Mouse (Mus musculus) liver, embryonic 13.5 days (tissue): ENCODE data around the gene Clcn6. TPM values are rescaled to one million over a fixed set of nuclear protein-coding genes. Genes with fewer than 3 reads are reported as not detected.
A peak's percentile ranks its signal among the peaks of the same experiment; 100 is the strongest.

Experiments
- ATAC-seq: fragments of 200-750 bp; cut with Nextera tagmentation; 2 replicates; pipeline ENCODE4 v1.8.0; 2017; ENCODE audit warnings: low read depth, mild to moderate bottlenecking, moderate number of reproducible peaks, moderate library complexity
- DNase-seq: peaks from one replicate; pipeline ENCODE4 v3.0.0; 2022
- H3K27ac ChIP-seq: fragments of 300-500 bp; sonication (generic); 2 replicates; pipeline ENCODE4 v1.5.1; 2015; ENCODE audit warnings: moderate library complexity, mild to moderate bottlenecking, inconsistent platforms
- H3K27me3 ChIP-seq: fragments of 300-500 bp; sonication (generic); 2 replicates; pipeline ENCODE4 v1.6.1; 2015; ENCODE audit warnings: mild to moderate bottlenecking, inconsistent platforms
- H3K36me3 ChIP-seq: fragments of 300-500 bp; sonication (generic); 2 replicates; pipeline ENCODE4 v1.6.1; 2015; ENCODE audit warnings: mild to moderate bottlenecking, inconsistent platforms
- H3K4me1 ChIP-seq: fragments of 300-500 bp; sonication (generic); replicated peaks from 2 replicates; pipeline ENCODE4 v1.6.1; 2015; ENCODE audit warnings: inconsistent platforms
- H3K4me2 ChIP-seq: fragments of 300-500 bp; sonication (generic); 2 replicates; pipeline ENCODE4 v1.6.1; 2015; ENCODE audit warnings: inconsistent platforms, mild to moderate bottlenecking, moderate library complexity
- H3K4me3 ChIP-seq: fragments of 300-500 bp; sonication (generic); replicated peaks from 2 replicates; pipeline ENCODE4 v1.5.1; 2015; ENCODE audit warnings: mild to moderate bottlenecking, inconsistent platforms
- H3K9ac ChIP-seq: fragments of 300-500 bp; sonication (generic); 2 replicates; pipeline ENCODE4 v1.6.1; 2015; ENCODE audit warnings: mild to moderate bottlenecking, inconsistent platforms
- H3K9me3 ChIP-seq: fragments of 300-500 bp; sonication (generic); replicated peaks from 2 replicates; pipeline ENCODE4 v1.6.1; 2016; ENCODE audit warnings: inconsistent platforms
- WGBS: fragments of 180-500 bp; shearing (Covaris S2); methylation state at CpG from one replicate; pipeline ENCODE4 v1.1.7; 2015; ENCODE audit not compliant: insufficient replicate concordance; 5-methylcytosine and 5-hydroxymethylcytosine counted together
- polyA plus RNA-seq: library from polyadenylated mRNA; unstranded; fragments of >200 nt; fragmentation: Nextera tagmentation; extraction: Ambion mirVana; gene quantifications from 2 replicates; pipeline ENCODE4 v1.2.1, GENCODE M21; 2015

Clcn6 gene
- polyA plus RNA-seq, 1 experiment from 2014 or later, result 1.5 TPM

- DNase-seq (no peak), ATAC-seq (no peak)
- H3K9me3 ChIP-seq, result no peaks in the 10 kb centered on the region
- H3K27me3 ChIP-seq, result no peaks in the 10 kb centered on the region
- WGBS, result 16% methylated on average over 9 of the region's 9 CpGs
- no peak overlapping the region for H3K4me2 ChIP-seq
- no peak overlapping the region for H3K4me3 ChIP-seq
- H3K27ac ChIP-seq, result no peak overlapping the region
- H3K9ac ChIP-seq, result no peak overlapping the region
- H3K4me1 ChIP-seq, result 0 out of 2 replicates have a peak, but pooled peaks cover 8% of the 10 kb centered on the region
- H3K36me3 ChIP-seq, result no peaks in the 10 kb centered on the region
These were observed 69.3 kb downstream of the Clcn6 start for GRCm38 (mm10) chr4:147969337-147969736.

GRCm38 (mm10) chr4:147968816-147969215 lies 69.8 kb downstream of the Clcn6 start:
- H3K4me2 ChIP-seq, result no peak overlapping the region
- 0 out of 2 replicates have a peak, but pooled peaks cover 8% of the 10 kb centered on the region for H3K4me1 ChIP-seq
- no peaks in the 10 kb centered on the region for H3K9me3 ChIP-seq
- H3K9ac ChIP-seq, result no peak overlapping the region
- DNase-seq (no peak), ATAC-seq (no peak)
- no peak overlapping the region for H3K4me3 ChIP-seq
- no peak overlapping the region for H3K27ac ChIP-seq
- no peaks in the 10 kb centered on the region for H3K27me3 ChIP-seq
- no peaks in the 10 kb centered on the region for H3K36me3 ChIP-seq
- 63% methylated on average over 2 of the region's 2 CpGs for WGBS

DNA sequence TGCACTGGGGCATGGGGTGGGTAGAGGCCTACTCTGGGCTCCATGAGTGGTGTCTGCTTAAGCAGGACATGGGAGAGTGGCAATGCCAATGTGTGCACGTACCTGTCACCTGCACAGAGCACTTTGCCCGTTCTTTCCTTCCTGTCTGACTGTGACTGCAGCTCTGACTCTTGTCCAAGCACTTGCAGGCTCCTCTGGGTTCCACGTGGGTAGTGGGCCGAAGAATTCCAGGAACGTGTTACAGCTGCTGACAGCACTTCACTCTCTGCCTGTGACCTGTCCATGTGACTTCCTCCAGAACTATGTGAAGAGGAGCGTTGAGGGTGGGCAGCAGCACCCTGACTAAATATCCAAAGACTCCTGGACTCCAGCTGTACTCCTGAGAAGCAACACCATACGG lies 72.9 kb downstream of the Clcn6 start:
- no peak for ATAC-seq
- no peaks in the 10 kb centered on the region for H3K36me3 ChIP-seq
- no peaks in the 10 kb centered on the region for H3K27me3 ChIP-seq
- no peak overlapping the region for H3K4me3 ChIP-seq
- WGBS, result 52% methylated on average over 7 of the region's 7 CpGs
- no peak for DNase-seq
- H3K4me2 ChIP-seq, result no peak overlapping the region
- no peak overlapping the region for H3K27ac ChIP-seq
- H3K4me1 ChIP-seq, result 0 out of 2 replicates have a peak, but pooled peaks cover 8% of the 10 kb centered on the region
- no peaks in the 10 kb centered on the region for H3K9me3 ChIP-seq
- no peak overlapping the region for H3K9ac ChIP-seq

DNA sequence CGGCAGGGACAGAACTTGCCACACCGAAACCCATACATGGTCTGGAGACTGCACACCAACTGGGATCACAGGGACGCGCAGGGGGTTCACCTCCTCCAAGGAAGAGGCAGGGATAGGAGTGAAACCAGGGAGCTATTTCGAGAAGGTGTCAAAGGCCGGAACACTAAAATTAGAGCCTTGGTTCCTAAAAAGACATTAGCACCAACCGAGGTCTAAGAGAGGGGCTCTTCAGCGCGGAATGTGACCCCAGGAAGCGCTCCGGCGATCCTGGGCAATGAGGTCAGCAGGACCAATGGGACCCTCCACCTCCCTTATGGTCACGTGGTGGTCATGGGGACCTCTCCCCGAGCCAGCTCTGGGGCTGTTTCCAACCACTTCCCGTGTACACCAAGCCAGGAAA lies 75.0 kb downstream of the Clcn6 start:
- Histone ChIP-seq H3K36me3 (no peaks in the 10 kb centered on the region), H3K27ac (no peak overlapping the region), H3K4me3 (no peak overlapping the region), H3K4me1 (no peaks in the 10 kb centered on the region), H3K9me3 (no peaks in the 10 kb centered on the region), H3K4me2 (no peak overlapping the region), H3K9ac (no peak overlapping the region), H3K27me3 (no peaks in the 10 kb centered on the region)
- ATAC-seq, result no peak
- 67% methylated on average over 15 of the region's 15 CpGs for WGBS
- no peak for DNase-seq

- Histone ChIP-seq H3K9ac (no peak overlapping the region), H3K4me1 (no peaks in the 10 kb centered on the region), H3K27me3 (no peaks in the 10 kb centered on the region), H3K4me3 (no peak overlapping the region), H3K4me2 (no peak overlapping the region), H3K27ac (no peak overlapping the region), H3K36me3 (no peaks in the 10 kb centered on the region), H3K9me3 (no peaks in the 10 kb centered on the region)
- ATAC-seq (no peak), DNase-seq (no peak)
- WGBS, result 44% methylated on average over 6 of the region's 6 CpGs
These were observed 75.8 kb downstream of the Clcn6 start for GRCm38 (mm10) chr4:147962781-147963180.

- Histone ChIP-seq H3K4me1 (no peaks in the 10 kb centered on the region), H3K36me3 (no peaks in the 10 kb centered on the region), H3K9ac (no peak overlapping the region), H3K4me3 (no peak overlapping the region), H3K27ac (no peak overlapping the region), H3K9me3 (no peaks in the 10 kb centered on the region), H3K27me3 (no peaks in the 10 kb centered on the region), H3K4me2 (no peak overlapping the region)
- peak; percentile 66 for ATAC-seq
- 26% methylated on average over 6 of the region's 6 CpGs for WGBS
- peak; percentile 52 for DNase-seq
These were observed 78.5 kb downstream of the Clcn6 start for GRCm38 (mm10) chr4:147959881-147960831.

DNA sequence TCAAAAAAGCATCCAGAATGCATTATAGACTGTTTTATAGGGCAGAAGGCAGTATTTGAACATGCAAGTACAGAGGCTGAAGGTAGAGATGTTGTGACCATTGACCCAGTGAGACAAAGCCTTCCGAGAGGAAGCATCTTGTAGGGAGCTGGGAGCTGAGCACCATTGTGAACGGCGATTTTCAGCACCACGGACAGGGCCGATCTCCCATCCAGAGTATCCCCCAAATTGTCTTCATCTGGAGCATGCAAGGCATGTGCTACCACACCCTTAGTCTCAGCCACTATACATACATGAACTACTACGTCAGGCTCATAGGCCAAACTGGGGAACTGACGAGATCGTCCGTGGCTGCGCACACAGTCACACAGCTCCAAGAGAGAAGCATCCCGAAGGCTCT lies 81.5 kb downstream of the Clcn6 start:
- WGBS, result 38% methylated on average over 11 of the region's 11 CpGs
- no peak overlapping the region for H3K27ac ChIP-seq
- H3K36me3 ChIP-seq, result no peaks in the 10 kb centered on the region
- H3K4me1 ChIP-seq, result no peaks in the 10 kb centered on the region
- H3K4me2 ChIP-seq, result no peak overlapping the region
- H3K27me3 ChIP-seq, result no peaks in the 10 kb centered on the region
- DNase-seq (no peak), ATAC-seq (no peak)
- H3K4me3 ChIP-seq, result no peak overlapping the region
- no peak overlapping the region for H3K9ac ChIP-seq
- no peaks in the 10 kb centered on the region for H3K9me3 ChIP-seq

Other genes with a start within 250 kb of the Clcn6 start
- 6.4 and 8.4 TPM in 2 replicates for gene Zfp984, start 229.0 kb downstream of the Clcn6 start, polyA plus RNA-seq
- gene Zfp933, start 190.5 kb downstream of the Clcn6 start, polyA plus RNA-seq, result 1.3 and 1.5 TPM in 2 replicates
- gene Miip, start 170.0 kb downstream of the Clcn6 start, polyA plus RNA-seq, result 25.7 and 29.1 TPM in 2 replicates
- gene Fv1, start 169.8 kb downstream of the Clcn6 start, polyA plus RNA-seq, result 2.5 and 3.5 TPM in 2 replicates
- gene Mfn2, start 134.1 kb downstream of the Clcn6 start, polyA plus RNA-seq, result 17.7 and 21.0 TPM in 2 replicates
- gene Plod1, start 102.1 kb downstream of the Clcn6 start, polyA plus RNA-seq, result 24.9 and 28.3 TPM in 2 replicates
- gene 2510039O18Rik, start 97.9 kb downstream of the Clcn6 start, polyA plus RNA-seq, result 6.8 and 7.1 TPM in 2 replicates
- gene Nppb, start 53.0 kb downstream of the Clcn6 start, polyA plus RNA-seq, result 0.38 TPM in 1 of 2 replicates, not detected in the other
- 0.48 and 5.6 TPM in 2 replicates for gene Nppa, start 38.1 kb downstream of the Clcn6 start, polyA plus RNA-seq
- 8.9 and 10.7 TPM in 2 replicates for gene Mthfr, start 256 bp upstream of the Clcn6 start, polyA plus RNA-seq
- gene Agtrap, start 49.2 kb upstream of the Clcn6 start, polyA plus RNA-seq, result 11.2 and 11.7 TPM in 2 replicates
- gene Mad2l2, start 91.6 kb upstream of the Clcn6 start, polyA plus RNA-seq, result 19.4 and 21.0 TPM in 2 replicates
- gene Draxin, start 91.9 kb upstream of the Clcn6 start, polyA plus RNA-seq, result 0.09 and 0.13 TPM in 2 replicates
- gene Fbxo6, start 113.3 kb upstream of the Clcn6 start, polyA plus RNA-seq, result 16.5 and 16.9 TPM in 2 replicates
- 0.93 and 1.0 TPM in 2 replicates for gene Fbxo44, start 121.7 kb upstream of the Clcn6 start, polyA plus RNA-seq
- gene Fbxo2, start 121.8 kb upstream of the Clcn6 start, polyA plus RNA-seq, result 0.22 and 0.36 TPM in 2 replicates
- 0.03 TPM in 1 of 2 replicates, not detected in the other for gene Disp3, start 249.1 kb upstream of the Clcn6 start, polyA plus RNA-seq